Mouse (Mus musculus) heart, postnatal 10 days (tissue): Measurements from ENCODE around the gene Olfr491. TPM values are rescaled to one million over a fixed set of nuclear protein-coding genes. Genes with fewer than 3 reads are reported as not detected.

Experiments used
- DNase-seq, 2 experiments: peaks; one replicate each; pipeline ENCODE4 v3.0.0; 2021
- intact Hi-C: fragments of 180-260 bp; cut with DNase I; formaldehyde crosslinking; loops from one replicate; pipeline ENCODE4 v1.15.1; 2025
- total RNA-seq, 2 experiments: library from RNA; stranded (reverse); gene quantifications; 2 replicates each; pipeline ENCODE4 v1.2.3; 2021

The Olfr491 gene
- total RNA-seq: not detected

- no peak for DNase-seq
- intact Hi-C loops: no loop called here
These were observed at the start of gene Olfr491 for GRCm38 (mm10) chr7:108313151-108313550. Gene Olfr491, plus strand, starts transcription at chr7:108313451.

- DNase-seq: no peak
- intact Hi-C loops: no loop called here
These were observed 24.4 kb upstream of the Olfr491 start, which contains the start of gene Olfr490 for GRCm38 (mm10) chr7:108288834-108289233. Gene Olfr490, minus strand, starts transcription at chr7:108288934.

- DNase-seq: no peak
- intact Hi-C loops: no loop called here
These were observed 10.3 kb downstream of the Olfr491 start, which contains the start of gene Olfr492 for GRCm38 (mm10) chr7:108323574-108323973. Gene Olfr492, minus strand, starts transcription at chr7:108323674.

GRCm38 (mm10) chr7:108346879-108347278, 33.6 kb downstream of the Olfr491 start, which contains the start of gene Olfr493:
Gene Olfr493, minus strand, starts transcription at chr7:108346979.
- no peak for DNase-seq
- intact Hi-C loops: no loop called here

- intact Hi-C loops: no loop called here
- no peak for DNase-seq
These were observed 51.8 kb downstream of the Olfr491 start, which contains the start of gene Olfr494 for GRCm38 (mm10) chr7:108365035-108365434. Gene Olfr494, plus strand, starts transcription at chr7:108365335.

Other genes starting within 250 kb of the Olfr491 start
- not detected for gene Olfr480, start 246.1 kb upstream of the Olfr491 start, total RNA-seq
- gene Olfr481, start 233.6 kb upstream of the Olfr491 start, total RNA-seq: not detected
- gene Olfr482, start 215.9 kb upstream of the Olfr491 start, total RNA-seq: under 1 TPM; 0.82 to 0.89 TPM
- not detected for gene Olfr483, start 212.6 kb upstream of the Olfr491 start, total RNA-seq
- not detected for gene Olfr484, start 186.0 kb upstream of the Olfr491 start, total RNA-seq
- not detected for gene Olfr485, start 153.6 kb upstream of the Olfr491 start, total RNA-seq
- gene Olfr486, start 140.7 kb upstream of the Olfr491 start, total RNA-seq: not detected
- gene Olfr487, start 98.8 kb upstream of the Olfr491 start, total RNA-seq: not detected
- not detected for gene Olfr488, start 55.1 kb upstream of the Olfr491 start, total RNA-seq
- not detected for gene Olfr490, start 24.5 kb upstream of the Olfr491 start, total RNA-seq
- not detected for gene Olfr492, start 10.2 kb downstream of the Olfr491 start, total RNA-seq
- gene Olfr493, start 33.5 kb downstream of the Olfr491 start, total RNA-seq: not detected
- gene Olfr494, start 51.9 kb downstream of the Olfr491 start, total RNA-seq: not detected
- gene Olfr495, start 79.7 kb downstream of the Olfr491 start, total RNA-seq: not detected
- not detected for gene Olfr497, start 107.0 kb downstream of the Olfr491 start, total RNA-seq
- not detected for gene Olfr498, start 151.9 kb downstream of the Olfr491 start, total RNA-seq
- not detected for gene Olfr502, start 211.6 kb downstream of the Olfr491 start, total RNA-seq
- not detected for gene Olfr503, start 231.1 kb downstream of the Olfr491 start, total RNA-seq